Mouse (Mus musculus): ENCODE results near the gene Gm20509.
"Not testable (repeated sequence)": the region's sequence is repeated elsewhere in the genome, so short reads cannot be mapped to it uniquely, and the experiment has no call there.

Gm20509 gene

DNA sequence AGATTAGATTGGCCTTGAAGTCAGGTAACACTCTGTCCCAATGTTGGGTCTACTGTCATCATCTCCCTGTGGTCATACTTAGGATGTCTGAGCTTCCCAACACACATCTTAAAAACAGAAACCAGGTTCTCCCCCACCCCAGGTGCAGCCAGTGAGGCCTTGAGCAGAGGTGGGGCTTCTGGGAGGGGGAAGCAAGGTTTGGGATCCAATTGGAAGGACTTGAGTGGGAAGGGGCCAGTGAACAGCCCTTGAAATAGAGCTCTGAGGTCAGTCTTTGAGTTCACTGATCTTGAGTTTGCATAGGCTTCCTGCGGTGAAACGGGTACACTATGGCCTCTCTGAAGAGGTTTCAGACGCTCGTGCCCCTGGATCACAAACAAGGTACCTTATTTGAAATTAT, at the start of gene Gm20509:
Gene Gm20509 (plus strand): TSS at position 290 of the 400 bp plus-strand sequence.
- no peak for DNase-seq (ENCODE audit: low spot score in 2 of 2)

DNA sequence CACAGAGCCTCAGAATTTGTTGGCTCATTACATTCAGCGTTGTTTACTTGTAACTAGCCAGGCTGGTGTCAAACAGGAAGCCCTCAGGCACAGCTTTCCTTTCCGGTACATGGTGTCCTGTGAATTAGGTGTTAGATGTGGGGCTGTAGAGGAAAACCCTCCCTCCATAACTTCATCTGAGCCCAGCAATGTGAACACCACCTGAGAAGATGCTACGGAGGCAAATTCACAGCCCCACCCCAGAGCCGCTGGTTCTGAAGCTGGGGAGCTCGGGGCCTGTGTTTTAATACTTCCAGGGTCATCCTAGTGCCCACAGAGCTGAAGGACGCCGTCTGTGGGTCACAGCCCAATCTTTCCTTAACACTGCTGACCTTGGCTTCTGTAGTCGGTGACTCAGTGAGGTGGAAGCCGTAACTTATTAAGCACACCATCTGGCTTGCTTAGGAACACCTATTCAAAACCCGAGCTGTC, 46.8 kb upstream of the Gm20509 start:
- no peak for DNase-seq (ENCODE audit: low spot score in 2 of 2)

DNA sequence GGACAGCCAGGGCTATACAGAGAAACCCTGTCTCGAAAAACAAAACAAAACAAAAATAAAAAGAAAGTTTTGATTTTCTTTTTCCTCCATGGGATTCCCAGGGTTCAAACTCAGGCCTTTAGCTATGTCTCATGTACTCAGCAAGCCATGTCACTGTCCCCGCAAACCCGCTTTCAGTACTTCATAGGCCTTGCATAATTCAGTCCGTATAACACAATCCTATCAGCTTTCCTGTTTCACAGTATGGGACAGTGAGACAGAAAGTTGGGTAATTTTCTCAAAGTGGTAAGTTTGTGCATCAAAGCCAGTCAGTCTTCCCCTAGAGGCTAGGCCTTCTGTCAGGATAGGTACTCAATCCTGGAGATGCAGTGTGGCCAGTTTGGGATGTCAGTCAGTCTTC, 43.0 kb upstream of the Gm20509 start:
- DNase-seq (ENCODE audit: low spot score in 2 of 2) = no peak

DNA sequence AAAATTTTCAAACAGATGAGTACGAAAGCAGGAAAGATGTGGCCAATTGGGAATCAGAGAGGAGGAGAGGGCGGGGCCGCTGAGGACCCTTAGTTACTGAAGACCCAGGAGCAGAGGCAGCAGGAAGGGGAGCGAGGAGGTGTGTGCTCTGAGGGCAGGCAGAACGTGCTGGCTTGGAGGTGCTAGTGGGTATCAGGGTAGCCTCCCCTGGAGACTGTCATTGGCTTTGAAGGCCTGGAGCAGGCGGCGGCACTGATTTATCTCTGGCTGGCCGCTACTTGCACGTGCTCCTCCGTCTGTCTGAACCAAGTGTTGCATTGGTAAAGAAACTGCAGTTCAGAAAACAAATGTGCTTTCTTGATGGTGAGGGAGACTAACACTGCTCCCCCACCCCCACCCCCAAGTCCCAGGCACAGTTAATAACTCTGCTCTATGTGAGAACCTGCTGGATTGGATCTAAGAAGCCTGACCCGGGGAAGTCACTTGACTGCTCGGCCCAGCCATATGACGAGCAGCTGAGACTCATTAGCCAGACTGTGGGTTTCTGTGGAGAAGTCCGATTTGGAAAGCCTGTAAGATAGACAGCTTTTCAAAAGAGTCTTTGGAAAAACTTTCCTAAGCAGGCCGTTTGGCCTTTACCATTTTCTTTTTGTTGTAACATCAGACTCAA, 38.5 kb upstream of the Gm20509 start:
- no peak for DNase-seq (ENCODE audit: low spot score in 2 of 2)

DNA sequence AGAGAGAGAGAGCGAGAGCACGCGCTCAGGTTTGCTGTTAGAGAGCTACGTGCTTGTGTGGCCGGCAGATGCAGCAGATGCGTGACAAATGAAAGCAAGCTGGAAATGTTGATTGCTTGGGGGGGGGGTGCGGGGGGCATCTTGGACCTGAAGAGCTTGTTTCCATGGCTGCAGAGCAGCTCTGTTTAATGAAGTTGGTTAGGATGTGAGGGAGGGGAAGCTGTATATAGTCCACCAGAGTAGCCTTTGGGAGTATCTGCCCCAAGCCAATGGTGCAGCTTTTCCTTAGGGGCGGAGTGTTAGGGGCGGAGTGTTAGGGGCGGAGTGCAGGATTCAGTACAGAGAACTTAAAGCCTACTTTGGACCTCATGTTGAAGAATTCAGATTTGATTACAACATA, 35.2 kb upstream of the Gm20509 start:
- no peak for DNase-seq (ENCODE audit: low spot score in 2 of 2)

DNA sequence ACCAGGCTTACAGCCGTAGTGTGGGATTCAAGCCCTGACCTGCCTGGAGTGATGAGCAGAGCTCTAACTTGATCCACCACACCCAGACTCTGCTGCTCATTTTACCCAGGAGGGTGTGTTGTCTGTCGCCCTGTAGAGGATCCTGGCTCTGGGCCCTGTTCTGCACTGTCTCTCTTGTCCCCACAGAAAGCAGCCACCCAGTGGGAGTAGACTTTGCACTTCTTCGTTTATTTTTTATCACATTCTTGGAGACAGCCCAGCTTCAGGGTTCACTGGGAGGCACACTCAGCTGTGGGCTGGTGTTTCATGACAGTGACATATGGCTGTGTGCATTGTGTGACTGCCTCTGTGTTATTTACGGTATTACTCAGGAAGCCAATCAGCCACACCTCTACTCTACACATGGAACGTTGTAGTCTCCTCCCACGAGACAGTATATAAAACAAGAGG, 34.0 kb upstream of the Gm20509 start:
- no peak for DNase-seq (ENCODE audit: low spot score in 2 of 2)

DNA sequence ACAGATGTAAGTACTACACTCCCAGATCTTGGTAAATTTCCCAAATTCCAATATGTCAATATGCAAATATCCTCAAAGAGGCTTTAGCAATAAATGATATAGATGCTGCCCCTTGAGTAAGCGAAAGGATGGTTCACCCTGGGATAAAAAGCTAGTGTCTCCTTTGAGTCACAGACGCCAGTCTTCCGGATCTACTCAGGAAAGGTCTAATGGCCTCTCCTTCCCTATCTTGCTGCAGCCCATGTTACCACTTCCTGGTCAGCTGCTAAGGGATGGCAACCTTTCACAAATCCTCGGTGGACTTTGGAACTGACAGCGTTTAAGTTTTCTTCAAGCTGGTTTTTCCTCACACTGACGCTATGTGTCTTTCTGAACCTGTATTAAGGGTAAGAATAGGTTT, 33.6 kb upstream of the Gm20509 start:
- no peak for DNase-seq (ENCODE audit: low spot score in 2 of 2)

DNA sequence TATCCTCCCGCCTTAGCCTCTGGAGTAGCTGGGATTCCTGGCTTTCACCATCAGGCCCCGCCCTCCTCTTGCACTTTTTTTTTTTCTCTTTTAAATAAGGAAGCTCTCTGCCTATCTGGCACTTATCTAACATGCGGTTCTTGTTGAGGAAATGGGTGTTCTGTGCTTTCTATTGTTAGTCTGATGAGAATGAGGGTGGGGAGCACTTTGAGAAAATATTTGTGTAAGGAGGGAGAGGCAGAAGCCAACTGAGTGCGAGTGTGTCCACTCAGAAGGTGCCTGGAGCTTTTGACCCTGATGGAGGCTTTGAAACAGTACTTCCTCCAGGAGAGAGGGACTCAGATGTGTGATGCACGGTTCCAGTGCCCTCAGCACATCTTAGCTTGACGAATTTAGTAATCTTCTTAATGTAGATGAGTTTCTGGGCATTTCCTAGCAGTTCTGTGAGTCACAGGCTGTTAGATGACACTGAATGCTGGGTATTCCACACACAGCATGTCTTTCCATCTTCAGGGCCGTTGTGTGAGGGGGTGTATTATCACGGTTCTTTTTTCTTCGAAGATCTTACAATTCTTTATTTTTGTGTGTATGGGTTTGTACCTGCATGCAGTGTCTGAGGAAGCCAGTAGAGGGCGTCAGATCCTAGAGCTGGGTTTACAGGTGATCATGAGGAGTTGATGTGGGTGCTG, 31.2 kb upstream of the Gm20509 start:
- DNase-seq (ENCODE audit: low spot score in 2 of 2) = no peak

DNA sequence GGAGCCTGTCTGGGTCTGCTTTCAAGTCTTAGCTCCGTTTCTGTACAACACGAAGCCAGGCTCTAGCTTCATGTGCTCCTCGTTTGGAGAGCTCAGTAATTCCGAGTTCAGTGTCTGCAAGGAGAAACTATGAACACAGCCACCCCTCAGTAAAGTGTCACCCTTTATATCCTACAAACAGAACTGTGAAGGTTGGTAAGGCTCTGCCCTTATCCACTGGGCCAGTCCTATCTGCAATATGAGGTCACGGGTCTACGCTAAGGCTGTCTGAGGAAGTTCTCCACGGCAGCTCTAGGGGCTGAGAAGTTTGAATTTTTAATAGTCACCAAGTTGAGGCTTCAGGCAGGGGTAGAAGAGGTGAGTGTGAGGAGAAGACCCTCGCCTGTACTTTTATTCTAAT, 29.8 kb upstream of the Gm20509 start:
- DNase-seq (ENCODE audit: low spot score in 2 of 2) = no peak

DNA sequence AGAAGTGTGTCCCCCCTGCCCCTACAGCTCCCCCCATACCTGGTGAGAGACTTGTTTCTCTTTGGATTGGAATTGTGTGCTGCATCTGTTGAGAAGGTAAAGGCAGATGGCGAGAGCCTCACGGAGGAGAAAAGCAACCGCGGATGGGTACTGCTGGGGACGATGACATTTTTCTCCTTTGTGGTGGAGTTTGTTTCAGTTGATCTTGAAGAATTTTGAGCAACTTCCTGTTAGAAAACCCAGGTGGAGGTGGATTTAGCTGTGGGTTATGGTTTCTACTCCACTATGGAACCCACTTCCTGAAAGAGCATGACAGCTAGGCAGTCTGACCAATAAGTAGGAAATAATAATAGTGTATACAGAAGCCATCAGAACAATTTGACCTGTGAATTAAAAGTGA, 29.1 kb upstream of the Gm20509 start:
- DNase-seq (ENCODE audit: low spot score in 2 of 2) = no peak

DNA sequence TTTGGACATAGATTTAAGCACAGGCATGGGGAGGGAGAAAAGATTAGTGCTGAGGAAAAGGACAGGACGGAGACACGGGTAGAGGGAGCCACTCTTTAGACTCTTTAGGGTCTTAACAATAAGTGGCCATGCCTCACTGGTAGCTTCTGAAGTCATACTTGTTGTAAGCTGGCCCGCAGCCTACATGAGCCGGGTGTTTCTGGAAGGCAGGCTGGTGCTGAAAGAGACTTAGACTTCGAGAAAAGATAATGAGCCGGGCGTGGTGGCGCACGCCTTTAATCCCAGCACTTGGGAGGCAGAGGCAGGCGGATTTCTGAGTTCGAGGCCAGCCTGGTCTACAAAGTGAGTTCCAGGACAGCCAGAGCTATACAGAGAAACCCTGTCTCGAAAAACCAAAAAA, 22.9 kb upstream of the Gm20509 start:
- not testable (repeated sequence) for DNase-seq (ENCODE audit: low spot score in 2 of 2)

DNA sequence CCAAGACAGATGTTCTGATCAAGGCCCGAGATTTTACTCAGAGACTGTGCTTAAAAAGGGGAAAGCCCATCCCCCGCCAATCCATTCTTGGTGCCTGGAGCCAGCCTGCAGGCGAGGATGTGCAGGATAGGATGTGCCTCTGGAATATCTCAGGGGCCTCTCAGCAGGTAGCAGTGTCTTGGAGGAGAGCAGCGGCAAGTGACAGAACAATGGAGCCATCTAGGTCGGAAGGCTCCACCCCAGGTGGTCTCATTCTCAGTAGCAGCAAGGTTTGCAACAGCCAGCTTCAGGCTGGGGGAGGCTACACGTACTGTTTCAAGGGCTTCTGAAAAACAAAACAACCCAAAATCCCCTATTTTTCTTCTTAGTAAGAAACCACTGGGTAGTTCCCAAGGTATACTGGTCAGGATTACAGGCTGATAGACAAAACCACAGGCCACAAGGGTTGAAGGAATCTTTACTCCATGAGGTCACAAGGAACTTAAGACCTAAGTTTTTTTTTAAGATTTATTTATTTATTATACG, 22.4 kb upstream of the Gm20509 start:
- no peak for DNase-seq (ENCODE audit: low spot score in 2 of 2)

DNA sequence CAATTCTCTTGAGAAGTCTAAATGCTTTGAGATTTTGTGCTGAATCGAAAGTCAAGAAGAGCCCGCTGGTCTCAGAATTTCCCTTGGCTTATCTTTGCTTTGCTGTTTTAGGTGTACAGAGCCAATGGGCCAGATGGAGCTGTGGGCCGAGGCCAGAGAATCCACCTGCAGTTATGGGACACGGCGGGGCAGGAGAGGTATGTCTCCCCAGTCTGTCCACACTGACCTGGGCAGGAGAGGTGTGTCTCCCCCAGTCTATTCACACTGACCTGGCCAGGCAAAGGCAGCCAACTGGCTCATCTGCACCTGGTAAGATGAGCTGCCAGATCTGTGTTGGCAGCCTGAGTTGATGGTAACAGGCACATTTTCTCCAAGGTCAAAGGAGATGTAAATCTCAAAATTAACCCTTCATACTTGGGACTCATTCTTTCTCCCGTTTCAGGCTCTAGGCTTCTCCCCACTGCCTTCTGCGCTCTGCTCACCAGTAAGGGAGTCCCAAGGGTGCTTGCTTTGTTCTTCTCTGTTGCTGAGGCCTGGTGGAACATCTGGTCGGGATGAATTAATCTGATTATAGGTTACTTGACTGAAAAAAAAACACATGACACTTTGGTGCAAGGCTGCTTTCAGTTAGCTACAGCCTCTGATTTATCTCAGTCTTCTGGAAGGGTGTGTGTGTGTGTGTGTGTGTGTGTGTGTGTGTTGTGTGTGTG, 19.8 kb upstream of the Gm20509 start:
- no peak for DNase-seq (ENCODE audit: low spot score in 2 of 2)

DNA sequence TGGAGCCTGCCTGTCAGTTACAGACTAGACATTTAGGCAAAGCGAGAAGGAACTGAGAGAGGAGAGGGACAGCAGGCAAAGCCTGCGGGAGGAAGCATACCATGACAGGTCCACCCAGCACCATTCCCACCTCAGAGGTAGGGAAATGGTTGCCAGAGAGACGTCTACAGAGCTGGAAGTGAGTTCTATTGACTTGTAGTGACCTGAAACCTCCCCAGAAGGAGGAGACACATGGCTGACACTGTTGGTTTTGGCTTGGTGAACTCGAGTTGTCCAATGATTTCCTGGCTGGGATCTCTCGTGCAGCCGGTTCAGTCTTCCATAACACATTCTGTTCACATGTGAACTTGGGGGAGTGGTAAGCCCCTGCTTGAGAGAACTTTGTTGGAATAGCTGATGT, 18.3 kb upstream of the Gm20509 start:
- DNase-seq (ENCODE audit: low spot score in 2 of 2) = no peak

DNA sequence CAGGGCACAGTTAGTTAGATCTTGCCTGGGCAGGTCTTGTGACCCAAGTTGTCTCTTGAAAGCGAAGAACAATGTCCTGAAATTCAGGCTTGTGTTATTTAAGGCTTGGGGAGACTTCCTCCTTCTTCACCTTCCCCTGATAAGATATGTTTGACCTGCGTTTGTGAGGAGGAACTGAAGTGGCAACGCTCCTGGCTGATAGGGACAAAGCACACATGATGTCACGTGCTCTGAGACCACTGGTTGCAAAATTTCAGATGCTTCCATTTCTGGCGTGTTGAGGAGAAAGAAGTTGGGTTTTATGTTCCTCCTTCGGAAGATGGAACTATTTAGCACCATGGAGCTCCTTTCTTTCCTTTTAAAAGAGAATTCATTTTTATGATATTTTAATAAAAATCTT, 16.4 kb upstream of the Gm20509 start:
- DNase-seq (ENCODE audit: low spot score in 2 of 2) = no peak

DNA sequence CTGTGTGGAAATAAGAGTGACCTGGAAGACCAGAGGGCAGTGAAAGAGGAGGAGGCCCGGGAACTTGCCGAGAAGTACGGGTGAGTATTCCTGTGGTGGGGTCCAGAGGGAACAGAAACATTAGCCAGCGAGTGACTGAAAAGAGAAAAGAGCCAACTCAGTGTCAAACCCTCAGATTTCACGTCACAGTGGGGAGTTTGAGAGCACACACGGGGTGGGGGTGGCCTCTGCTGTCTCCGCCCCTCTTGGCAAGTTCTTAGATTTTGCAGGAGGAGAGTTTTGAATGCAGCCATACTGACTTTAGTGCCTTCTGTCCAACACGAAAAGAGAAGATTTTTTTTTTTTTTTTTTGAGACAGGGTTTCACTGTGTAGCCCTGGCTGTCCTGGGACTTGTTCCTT, 15.1 kb upstream of the Gm20509 start:
- DNase-seq (ENCODE audit: low spot score in 2 of 2) = no peak

DNA sequence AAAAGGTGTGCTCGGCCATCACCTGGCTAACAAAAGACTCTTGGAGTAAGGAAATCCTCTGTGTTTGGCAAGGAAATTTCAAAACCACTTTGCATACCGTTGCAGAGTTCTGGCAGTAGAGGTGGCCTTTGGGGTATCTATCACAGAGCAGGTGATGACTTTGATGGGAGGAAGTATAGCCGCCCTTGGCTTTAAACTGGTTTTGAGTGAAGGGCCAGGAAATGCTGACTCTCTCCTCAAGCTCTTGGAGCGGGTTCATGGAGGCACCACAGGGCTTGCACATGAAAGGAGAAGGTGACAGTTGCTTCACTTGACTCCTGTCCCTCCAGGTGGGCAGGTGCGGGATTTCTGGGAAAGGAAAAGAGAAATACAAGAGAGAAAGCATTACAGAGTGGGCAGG, 14.7 kb upstream of the Gm20509 start:
- no peak for DNase-seq (ENCODE audit: low spot score in 2 of 2)

DNA sequence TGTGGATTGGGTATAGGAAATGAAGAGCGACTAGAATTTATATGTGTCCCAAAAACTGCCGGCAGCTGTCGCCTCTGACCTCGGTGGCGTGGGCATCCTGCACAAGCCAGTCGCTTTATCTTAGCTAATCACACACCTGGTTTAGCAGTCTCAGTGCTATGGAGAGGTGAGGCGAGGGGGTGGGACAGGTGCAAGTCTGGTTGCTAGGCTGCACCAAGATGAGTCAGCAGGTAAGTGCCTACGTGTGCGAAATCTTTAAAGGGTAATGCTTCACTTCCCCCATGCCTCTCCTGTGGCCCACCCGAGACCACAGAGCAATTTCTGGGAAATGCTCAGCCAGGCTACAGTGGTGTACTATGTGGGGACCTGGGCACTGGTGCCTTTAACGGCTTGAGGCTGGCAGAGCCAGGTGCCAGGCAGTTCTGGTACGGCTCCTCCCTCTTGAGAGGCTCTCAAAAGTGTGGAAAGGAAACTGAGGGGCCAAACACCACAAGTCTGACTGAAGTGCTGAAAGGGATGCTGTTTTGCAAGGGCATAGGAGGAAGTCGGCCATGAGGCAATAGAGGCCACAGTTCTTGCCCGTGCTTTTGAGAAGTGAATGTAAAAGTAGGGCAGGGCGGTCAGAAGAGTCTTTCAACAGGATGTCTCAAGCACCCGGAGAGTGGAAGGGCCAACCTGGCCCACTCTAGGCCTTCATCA, 12.9 kb upstream of the Gm20509 start:
- DNase-seq (ENCODE audit: low spot score in 2 of 2) = peak in 1 of 2 experiments; percentile 51

DNA sequence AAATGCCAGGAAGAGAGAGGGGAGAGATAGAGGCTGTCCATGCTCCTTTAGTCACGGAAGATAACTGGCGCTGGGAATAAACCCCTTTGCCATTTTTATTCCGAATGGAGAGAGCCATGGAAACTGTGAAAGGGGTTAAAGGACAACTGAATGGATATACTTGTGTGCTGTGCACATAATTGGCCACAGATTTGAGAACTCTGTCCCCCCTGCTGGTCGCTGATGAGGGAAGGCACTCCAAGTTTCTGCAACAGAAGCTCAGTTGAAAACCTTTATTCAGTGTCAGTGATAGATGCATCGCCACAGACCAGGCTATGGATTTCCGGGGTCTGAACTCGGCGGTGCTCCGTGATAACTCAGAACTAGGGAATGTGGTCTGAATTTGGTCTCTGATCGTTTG, 12.1 kb upstream of the Gm20509 start:
- no peak for DNase-seq (ENCODE audit: low spot score in 2 of 2)

DNA sequence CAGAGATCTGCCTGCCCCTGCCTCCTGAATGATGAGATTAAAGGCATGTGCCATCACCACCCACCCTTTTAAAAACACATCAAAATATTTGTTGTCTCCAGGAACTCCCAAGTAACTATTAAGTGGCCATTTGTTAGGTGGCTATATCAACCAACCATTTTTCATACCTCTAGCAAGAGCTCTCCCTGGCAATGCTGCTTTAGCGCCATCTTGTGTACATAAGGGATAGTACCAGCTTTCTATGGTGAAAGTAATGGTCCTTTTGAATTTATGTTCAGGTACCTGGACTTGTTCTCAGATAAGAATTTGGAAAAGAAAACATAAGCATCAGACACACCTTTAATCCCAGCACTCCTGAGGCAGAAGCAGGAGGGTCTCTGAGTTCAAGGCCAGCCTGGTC, 10.5 kb upstream of the Gm20509 start:
- no peak for DNase-seq (ENCODE audit: low spot score in 2 of 2)

DNA sequence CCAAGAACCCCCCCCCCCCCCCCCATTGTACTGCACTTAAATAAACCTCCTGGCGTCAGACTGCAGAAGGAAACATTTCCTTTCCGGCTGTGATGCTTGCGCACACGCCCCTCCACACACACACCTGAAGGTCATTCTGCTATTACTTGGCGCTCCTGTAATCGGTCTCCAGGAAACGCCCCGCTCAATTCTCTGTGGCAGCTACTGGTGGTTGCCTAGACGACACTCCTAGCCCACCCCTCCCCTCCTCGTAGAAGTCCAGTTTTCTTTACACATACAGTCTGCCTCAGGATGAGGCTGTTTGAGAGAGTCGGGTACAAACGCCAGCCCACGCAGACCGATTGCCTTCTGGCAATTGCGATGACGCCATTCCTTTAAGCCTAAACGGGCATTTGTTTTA, 7.7 kb upstream of the Gm20509 start:
- DNase-seq (ENCODE audit: low spot score in 2 of 2) = no peak

DNA sequence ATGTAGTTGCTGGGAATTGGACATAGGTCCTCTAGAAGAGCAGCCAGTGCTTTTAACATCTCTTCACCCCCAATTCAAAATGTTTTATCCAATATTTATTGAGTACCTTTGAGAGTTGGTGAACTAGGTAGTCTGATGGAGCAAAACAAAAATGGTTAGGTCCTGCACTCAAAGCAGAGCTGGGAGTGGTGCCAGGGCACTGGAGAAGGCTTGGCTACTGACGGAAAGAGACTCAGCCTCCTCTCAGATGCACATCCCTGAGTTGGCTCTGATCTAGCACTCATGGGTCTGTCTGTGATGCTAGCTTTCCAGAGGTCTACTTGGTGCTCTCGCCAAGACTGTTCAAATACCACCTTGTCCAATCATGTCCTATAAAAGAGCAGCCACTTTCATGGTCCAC, 4.4 kb upstream of the Gm20509 start:
- DNase-seq (ENCODE audit: low spot score in 2 of 2) = no peak
